Mouse (Mus musculus): Measurements from ENCODE around the gene Rps6ka3.

Rps6ka3 gene

GRCm38 (mm10) chrX:159210007-159210406, at the start of gene Rps6ka3:
Gene Rps6ka3, plus strand, starts transcription at chrX:159210307.
- no peak for DNase-seq

- no peak for DNase-seq
Measured at GRCm38 (mm10) chrX:159169200-159169599, 40.9 kb upstream of the Rps6ka3 start.

- DNase-seq: no peak
Measured at GRCm38 (mm10) chrX:159171579-159171978, 38.5 kb upstream of the Rps6ka3 start.

GRCm38 (mm10) chrX:159191581-159191980, 18.5 kb upstream of the Rps6ka3 start:
- no peak for DNase-seq

GRCm38 (mm10) chrX:159199495-159199894, 10.6 kb upstream of the Rps6ka3 start:
- DNase-seq: no peak

- DNase-seq: no peak
Measured at GRCm38 (mm10) chrX:159200101-159200500, 10.0 kb upstream of the Rps6ka3 start.

- no peak for DNase-seq
Measured at GRCm38 (mm10) chrX:159210892-159211583, 931 bp downstream of the Rps6ka3 start.

- DNase-seq: no peak
Measured at GRCm38 (mm10) chrX:159215253-159215652, 5.1 kb downstream of the Rps6ka3 start.

GRCm38 (mm10) chrX:159222474-159222873, 12.4 kb downstream of the Rps6ka3 start:
- DNase-seq: no peak

- no peak for DNase-seq
Measured at GRCm38 (mm10) chrX:159237275-159237674, 27.2 kb downstream of the Rps6ka3 start.

GRCm38 (mm10) chrX:159254001-159254884, 44.1 kb downstream of the Rps6ka3 start:
- DNase-seq: peak; percentile 30 to 55

GRCm38 (mm10) chrX:159255123-159255978, 45.2 kb downstream of the Rps6ka3 start:
- DNase-seq: peak; percentile 84 to 86

- DNase-seq: peak; percentile 21 to 39
Measured at GRCm38 (mm10) chrX:159256040-159256852, 46.1 kb downstream of the Rps6ka3 start.

- DNase-seq: peak; percentile 53 to 66
Measured at GRCm38 (mm10) chrX:159256921-159257421, 46.9 kb downstream of the Rps6ka3 start.

- DNase-seq: peak; percentile 7 to 25
Measured at GRCm38 (mm10) chrX:159264681-159265080, 54.6 kb downstream of the Rps6ka3 start.

GRCm38 (mm10) chrX:159269072-159269471, 59.0 kb downstream of the Rps6ka3 start:
- DNase-seq: peak; percentile 43 to 44

GRCm38 (mm10) chrX:159286765-159287164, 76.7 kb downstream of the Rps6ka3 start:
- DNase-seq: no peak

- no peak for DNase-seq
Measured at GRCm38 (mm10) chrX:159295879-159296278, 85.8 kb downstream of the Rps6ka3 start.

GRCm38 (mm10) chrX:159302349-159303311, 92.5 kb downstream of the Rps6ka3 start:
- DNase-seq: no peak

- DNase-seq: no peak
Measured at GRCm38 (mm10) chrX:159315293-159315692, 105.2 kb downstream of the Rps6ka3 start.

- peak; percentile 72 to 78 for DNase-seq
Measured at GRCm38 (mm10) chrX:159321342-159321741, 111.2 kb downstream of the Rps6ka3 start.

Data from cerebellum, adult 18-20 months (tissue).